ENCODE assay signal across 9 mouse cellular contexts in genomic region chr15:31529103-31529502, GRCm38 (mm10). TPM values are rescaled to one million over a fixed set of nuclear protein-coding genes. Genes with fewer than 3 reads are reported as not detected.
A peak's percentile ranks its signal among the peaks of the same experiment; 100 is the strongest.
DNase-seq lines count a peak whose midpoint lies in the region; ATAC-seq and TF ChIP-seq lines count a peak whose summit lies in the region.
"Had no signal": no experiment of that assay in that cellular context is flagged by ENCODE, and none has a peak within 500 bp of the region (broad histone marks: within the 10 kb centered on the region; RNA-seq: fewer than 3 reads in every experiment).

No protein-coding gene starts in this region.

- no peaks in the 10 kb centered on the region for H3K36me3 ChIP-seq in testis, adult 2 months (ENCODE audit: control insufficient read depth, insufficient read depth, low read length)
- no peaks in the 10 kb centered on the region for H3K36me3 ChIP-seq in liver, embryonic 14.5 days (replicated peaks; ENCODE audit: control insufficient read depth, insufficient read depth, low read depth)

- DNase-seq in gastrocnemius, adult 2 months, result no peak
- DNase-seq in gastrocnemius, adult 8-10 months (ENCODE audit: low spot score in 2 of 2), result no peak
- DNase-seq in testis, postnatal 10 days (ENCODE audit: low spot score), result no peak
- DNase-seq in liver, embryonic 14.5 days (ENCODE audit: low read depth in 3 of 3, low spot score in 3 of 3), result no peak
- DNase-seq in urinary bladder, adult 18-20 months (ENCODE audit: low spot score in 2 of 2), result no peak
- DNase-seq in right cerebral cortex, postnatal 14 days, result no peak

- intact Hi-C loops in gastrocnemius, adult 2 months (cut with DNase I), result no loop called here

- H3K9me3 ChIP-seq in liver, embryonic 14.5 days (ENCODE audit: control insufficient read depth, low read length), result no peaks in the 10 kb centered on the region

- peaks cover 6% of the 10 kb centered on the region for H3K4me1 ChIP-seq in testis, adult 2 months (ENCODE audit: control insufficient read depth, insufficient read depth, low read length)
- H3K4me1 ChIP-seq in liver, embryonic 14.5 days (replicated peaks; ENCODE audit: control insufficient read depth in 2 of 2, insufficient read depth in 2 of 2, low read length in 1 of 2), result peaks cover 29 to 30% of the 10 kb centered on the region in 2 experiments

- H3K9ac ChIP-seq in liver, embryonic 14.5 days (replicated peaks), result peak overlapping the region; percentile 97

- WGBS in liver, embryonic 14.5 days (ENCODE audit: insufficient replicate concordance), result 30% methylated on average over 6 of the region's 6 CpGs

- no peak for TF ChIP-seq EP300 in liver, embryonic 14.5 days (IDR thresholded peaks at IDR 0.05; ENCODE audit: low read depth)

- H3K27me3 ChIP-seq in testis, adult 2 months (ENCODE audit: control insufficient read depth, insufficient read depth, low read length), result no peaks in the 10 kb centered on the region
- H3K27me3 ChIP-seq in liver, embryonic 14.5 days (ENCODE audit: control insufficient read depth, insufficient read depth, low read length), result no peaks in the 10 kb centered on the region

- no peak for ATAC-seq in liver, embryonic 14.5 days (ENCODE audit: insufficient read depth)
- ATAC-seq in erythroid progenitor cell, adult 5-6 weeks (replicated peaks; ENCODE audit: low FRiP score, poor library complexity, severe bottlenecking), result no peak

- no peak for TF ChIP-seq CTCF in gastrocnemius, adult 2 months (IDR thresholded peaks at IDR 0.05)
- no peak for TF ChIP-seq CTCF in testis, adult 2 months (IDR thresholded peaks at IDR 0.05; ENCODE audit: control insufficient read depth, insufficient read depth, insufficient replicate concordance, low read depth, low read length)
- TF ChIP-seq CTCF in liver, embryonic 14.5 days (IDR thresholded peaks at IDR 0.05; ENCODE audit: low read depth), result no peak

- H3K4me2 ChIP-seq in liver, embryonic 14.5 days (ENCODE audit: low read depth), result peak overlapping the region; percentile 80

- H3K4me3 ChIP-seq in gastrocnemius, adult 2 months, result peak overlapping the region; percentile 98
- H3K4me3 ChIP-seq in testis, adult 2 months (ENCODE audit: control insufficient read depth, low read depth, low read length), result peak overlapping the region; percentile 43; the same call in 1 of the 2 replicates
- H3K4me3 ChIP-seq in liver, embryonic 14.5 days (ENCODE audit: insufficient read depth in 1 of 2, low read depth in 2 of 2, low read length in 2 of 2), result peak overlapping the region; percentile 95 to 96

- H3K27ac ChIP-seq in gastrocnemius, adult 2 months, result peak overlapping the region; percentile 98
- no peak overlapping the region for H3K27ac ChIP-seq in testis, adult 2 months (ENCODE audit: control insufficient read depth, insufficient read depth, low read depth, low read length)
- no peak overlapping the region for H3K27ac ChIP-seq in liver, embryonic 14.5 days

- no peak for TF ChIP-seq POLR2A in testis, adult 2 months (IDR thresholded peaks at IDR 0.05; ENCODE audit: control insufficient read depth, low read depth, low read length)

RNA-seq across cellular contexts. Expression of gene March6, which starts 1.8 kb away (rescaled TPM):
- 100 to 1,000 TPM; 124 to 131 TPM for total RNA-seq in gastrocnemius, adult 2 months (2021)
- total RNA-seq in gastrocnemius, adult 8-10 months (2022), result 100 to 1,000 TPM; 142 to 173 (median 149) TPM
- 18.3 and 26.7 TPM in 2 replicates for polyA plus RNA-seq in testis, adult 2 months (2012; rRNA removed)
- 6.9 and 9.0 TPM in 2 replicates for polyA plus RNA-seq in liver, embryonic 14.5 days (2012; rRNA removed)
- 12.7 and 15.3 TPM in 2 replicates for polyA plus RNA-seq in liver, embryonic 14.5 days (2014; fragmentation: Nextera tagmentation; extraction: Ambion mirVana)
- 48.3 and 78.4 TPM in 2 replicates for total RNA-seq in erythroid progenitor cell, adult 5-6 weeks (2015; ENCODE audit: low replicate concordance)
- 73.2 and 98.7 TPM in 2 replicates for total RNA-seq in erythroid progenitor cell, adult 5-6 weeks (2017; ENCODE audit: low replicate concordance)

RNA-seq across cellular contexts. Expression of gene Cmbl, which starts 36.1 kb away (rescaled TPM):
- 10 to 100 TPM; 30.4 to 58.0 TPM for total RNA-seq in gastrocnemius, adult 2 months (2021)
- 10 to 100 TPM; 47.6 to 59.9 (median 49.6) TPM for total RNA-seq in gastrocnemius, adult 8-10 months (2022)
- polyA plus RNA-seq in testis, adult 2 months (2012; rRNA removed), result 8.2 and 12.8 TPM in 2 replicates
- 5.1 and 5.5 TPM in 2 replicates for polyA plus RNA-seq in liver, embryonic 14.5 days (2012; rRNA removed)
- polyA plus RNA-seq in liver, embryonic 14.5 days (2014; fragmentation: Nextera tagmentation; extraction: Ambion mirVana), result 5.0 and 6.8 TPM in 2 replicates
- 2.5 and 12.2 TPM in 2 replicates for total RNA-seq in erythroid progenitor cell, adult 5-6 weeks (2015; ENCODE audit: low replicate concordance)
- 7.3 and 8.3 TPM in 2 replicates for total RNA-seq in erythroid progenitor cell, adult 5-6 weeks (2017; ENCODE audit: low replicate concordance)
- total RNA-seq: neutrophil, adult 5-6 weeks had no signal

Comparison
In these comparisons a context has a peak if more than half of its experiments do, and no peak if none do; other contexts are left out.
1. H3K4me3 ChIP-seq: peak in every context shown above with its lines; median percentile 98 in gastrocnemius, adult 2 months; 96 in liver, embryonic 14.5 days; 43 in testis, adult 2 months.